Mouse (Mus musculus): ENCODE results near the gene Olfr270. TPM values are rescaled to one million over a fixed set of nuclear protein-coding genes. Genes with fewer than 3 reads are reported as not detected.
A peak's percentile ranks its signal among the peaks of the same experiment; 100 is the strongest.

Gene Olfr270
- polyA plus RNA-seq, 1 experiment from 2014 or later, result not detected

- Histone ChIP-seq H3K36me3 (no peaks in the 10 kb centered on the region), H3K9ac (no peak overlapping the region), H3K27me3 (no peaks in the 10 kb centered on the region), H3K9me3 (no peaks in the 10 kb centered on the region), H3K4me1 (peaks cover 6% of the 10 kb centered on the region; the same call in 1 of the 2 replicates), H3K4me3 (no peak overlapping the region), H3K4me2 (no peak overlapping the region), H3K27ac (no peak overlapping the region)
- ATAC-seq (ENCODE audit: borderline replicate concordance, extremely low read depth, low FRiP score, low TSS enrichment), result no peak
- WGBS, result 66% methylated on average over 4 of the region's 4 CpGs
Measured at GRCm38 (mm10) chr4:53009183-53009582, 44.8 kb downstream of the Olfr270 start.

- no peaks in the 10 kb centered on the region for H3K9me3 ChIP-seq
- H3K27ac ChIP-seq, result no peak overlapping the region
- WGBS, result 86% methylated on average over 4 of the region's 4 CpGs
- H3K4me1 ChIP-seq, result peaks cover 6% of the 10 kb centered on the region; the same call in 1 of the 2 replicates
- no peak overlapping the region for H3K4me2 ChIP-seq
- no peaks in the 10 kb centered on the region for H3K27me3 ChIP-seq
- H3K36me3 ChIP-seq, result peaks cover under 1% of the 10 kb centered on the region; the same call in 1 of the 2 replicates
- H3K9ac ChIP-seq, result no peak overlapping the region
- no peak overlapping the region for H3K4me3 ChIP-seq
- ATAC-seq (ENCODE audit: borderline replicate concordance, extremely low read depth, low FRiP score, low TSS enrichment), result no peak
Measured at GRCm38 (mm10) chr4:53009871-53010270, 45.5 kb downstream of the Olfr270 start.

GRCm38 (mm10) chr4:53011732-53012361 is 47.5 kb downstream of the Olfr270 start, which contains the start of gene Nipsnap3b:
Nipsnap3b (plus strand) TSS chr4:53011880.
- peak within 1 kb of the TSS; percentile 70 for H3K9ac ChIP-seq
- under 1% methylated on average over 63 of the region's 63 CpGs for WGBS

GRCm38 (mm10) chr4:53014421-53014820 is 50.1 kb downstream of the Olfr270 start:
- WGBS, result 92% methylated on average over 7 of the region's 7 CpGs
- Histone ChIP-seq H3K4me1 (peaks cover 6% of the 10 kb centered on the region; the same call in 1 of the 2 replicates), H3K36me3 (peaks cover 32% of the 10 kb centered on the region)

More at GRCm38 (mm10) chr4:53011732-53012361, 47.5 kb downstream of the Olfr270 start, which contains the start of gene Nipsnap3b:
- ATAC-seq (ENCODE audit: borderline replicate concordance, extremely low read depth, low FRiP score, low TSS enrichment), result peak; percentile 97
- H3K4me1 ChIP-seq, result peaks cover 6% of the 10 kb centered on the region; the same call in 1 of the 2 replicates
- H3K4me2 ChIP-seq, result peak within 1 kb of the TSS; percentile 67
- H3K9me3 ChIP-seq, result no peaks in the 10 kb centered on the region
- peak within 1 kb of the TSS; percentile 80 for H3K4me3 ChIP-seq
- H3K27me3 ChIP-seq, result no peaks in the 10 kb centered on the region
- peak within 1 kb of the TSS; percentile 83 for H3K27ac ChIP-seq
- H3K36me3 ChIP-seq, result peaks cover 16% of the 10 kb centered on the region

DNA sequence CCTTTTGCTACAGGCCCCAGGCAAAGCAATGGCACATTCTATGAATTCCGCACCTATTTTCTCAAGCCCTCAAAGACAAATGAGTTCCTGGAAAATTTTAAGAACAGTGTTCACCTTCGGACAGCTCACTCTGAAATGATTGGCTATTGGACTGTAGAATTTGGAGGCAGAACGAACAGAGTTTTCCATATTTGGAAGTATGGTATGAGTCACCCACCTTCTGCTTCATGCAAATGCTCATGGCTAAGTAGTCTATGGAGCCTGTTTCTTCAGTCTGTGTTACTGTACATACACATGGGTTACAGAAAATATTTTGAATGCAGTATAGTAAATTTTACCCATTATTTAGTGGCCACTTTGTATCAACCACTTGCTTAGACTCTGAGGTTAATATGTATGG is 50.7 kb downstream of the Olfr270 start:
- Histone ChIP-seq H3K4me2 (no peak overlapping the region), H3K36me3 (peaks cover 38% of the 10 kb centered on the region), H3K27ac (no peak overlapping the region), H3K4me1 (peaks cover 6% of the 10 kb centered on the region; the same call in 1 of the 2 replicates), H3K9ac (no peak overlapping the region), H3K9me3 (no peaks in the 10 kb centered on the region), H3K27me3 (no peaks in the 10 kb centered on the region), H3K4me3 (no peak overlapping the region)
- WGBS, result 91% methylated on average over 3 of the region's 3 CpGs
- no peak for ATAC-seq (ENCODE audit: borderline replicate concordance, extremely low read depth, low FRiP score, low TSS enrichment)

More at GRCm38 (mm10) chr4:53014421-53014820, 50.1 kb downstream of the Olfr270 start:
- ATAC-seq (ENCODE audit: borderline replicate concordance, extremely low read depth, low FRiP score, low TSS enrichment), result no peak
- Histone ChIP-seq H3K9me3 (no peaks in the 10 kb centered on the region), H3K9ac (no peak overlapping the region), H3K4me3 (no peak overlapping the region), H3K27ac (no peak overlapping the region), H3K4me2 (no peak overlapping the region), H3K27me3 (no peaks in the 10 kb centered on the region)

DNA sequence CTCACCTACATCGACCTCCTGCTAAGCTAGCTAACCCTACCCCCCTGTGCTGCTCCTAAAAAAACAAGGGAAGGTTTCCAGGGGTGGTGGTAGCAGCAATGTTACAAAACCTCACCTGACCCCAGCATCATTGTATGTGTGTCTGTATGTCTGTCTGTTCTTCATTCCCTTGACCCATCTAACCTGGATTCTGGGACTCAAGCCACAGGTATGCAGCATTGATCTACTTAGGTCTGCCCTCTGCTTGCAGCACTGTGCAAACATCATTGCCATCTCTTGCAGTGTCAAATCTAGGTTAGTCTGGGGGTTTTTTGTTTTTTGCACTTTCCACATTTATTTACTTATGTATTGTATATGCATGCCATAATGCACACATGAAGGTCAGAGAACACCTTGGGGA is 54.0 kb downstream of the Olfr270 start:
- WGBS, result 74% methylated on average over 1 of the region's 1 CpGs
- H3K9ac ChIP-seq, result no peak overlapping the region
- no peaks in the 10 kb centered on the region for H3K27me3 ChIP-seq
- no peaks in the 10 kb centered on the region for H3K9me3 ChIP-seq
- ATAC-seq (ENCODE audit: borderline replicate concordance, extremely low read depth, low FRiP score, low TSS enrichment), result no peak
- H3K4me2 ChIP-seq, result no peak overlapping the region
- H3K36me3 ChIP-seq, result peaks cover 60% of the 10 kb centered on the region
- H3K4me1 ChIP-seq, result no peaks in the 10 kb centered on the region
- H3K27ac ChIP-seq, result no peak overlapping the region
- no peak overlapping the region for H3K4me3 ChIP-seq

Other genes with a start within 250 kb of the Olfr270 start
- not detected in 2 replicates for gene Olfr275, start 149.9 kb upstream of the Olfr270 start, polyA plus RNA-seq (2015; fragmentation: Nextera tagmentation; extraction: Ambion mirVana)
- gene Olfr273, start 105.3 kb upstream of the Olfr270 start, polyA plus RNA-seq (2015; fragmentation: Nextera tagmentation; extraction: Ambion mirVana), result not detected in 2 replicates
- not detected in 2 replicates for gene Olfr272, start 45.4 kb upstream of the Olfr270 start, polyA plus RNA-seq (2015; fragmentation: Nextera tagmentation; extraction: Ambion mirVana)
- gene Nipsnap3a, start 24.7 kb downstream of the Olfr270 start, polyA plus RNA-seq (2015; fragmentation: Nextera tagmentation; extraction: Ambion mirVana), result not detected in 2 replicates
- gene Nipsnap3b, start 47.3 kb downstream of the Olfr270 start, polyA plus RNA-seq (2015; fragmentation: Nextera tagmentation; extraction: Ambion mirVana), result 81.5 and 84.6 TPM in 2 replicates
- 9.1 and 9.3 TPM in 2 replicates for gene Abca1, start 195.3 kb downstream of the Olfr270 start, polyA plus RNA-seq (2015; fragmentation: Nextera tagmentation; extraction: Ambion mirVana)